Mouse (Mus musculus): ENCODE data around the gene Fam213b. TPM values are rescaled to one million over a fixed set of nuclear protein-coding genes. Genes with fewer than 3 reads are reported as not detected.
A peak's percentile ranks its signal among the peaks of the same experiment; 100 is the strongest.

Gene Fam213b
- 36.1 and 40.4 TPM in 2 replicates for polyA plus RNA-seq (2016; fragmentation: Nextera tagmentation; extraction: Ambion mirVana)

GRCm38 (mm10) chr4:154898506-154899446 is at the start of gene Fam213b:
Fam213b (minus strand) TSS chr4:154899135.
- peak within 1 kb of the TSS; percentile 53 for H3K4me3 ChIP-seq
- 4% methylated on average over 43 of the region's 43 CpGs for WGBS
- 0 out of 2 replicates have a peak, but pooled peaks cover 3% of the 10 kb centered on the region for H3K27me3 ChIP-seq (replicated peaks)
- no peak within 1 kb of the TSS for H3K27ac ChIP-seq
- no peaks in the 10 kb centered on the region for H3K9me3 ChIP-seq
- H3K9ac ChIP-seq, result peak within 1 kb of the TSS; percentile 63
- ATAC-seq (ENCODE audit: low FRiP score, low read depth), result peak; percentile 96
- peak within 1 kb of the TSS; percentile 90 for H3K4me2 ChIP-seq (replicated peaks)
- H3K4me1 ChIP-seq, result peaks cover 19% of the 10 kb centered on the region
- no peaks in the 10 kb centered on the region for H3K36me3 ChIP-seq

DNA sequence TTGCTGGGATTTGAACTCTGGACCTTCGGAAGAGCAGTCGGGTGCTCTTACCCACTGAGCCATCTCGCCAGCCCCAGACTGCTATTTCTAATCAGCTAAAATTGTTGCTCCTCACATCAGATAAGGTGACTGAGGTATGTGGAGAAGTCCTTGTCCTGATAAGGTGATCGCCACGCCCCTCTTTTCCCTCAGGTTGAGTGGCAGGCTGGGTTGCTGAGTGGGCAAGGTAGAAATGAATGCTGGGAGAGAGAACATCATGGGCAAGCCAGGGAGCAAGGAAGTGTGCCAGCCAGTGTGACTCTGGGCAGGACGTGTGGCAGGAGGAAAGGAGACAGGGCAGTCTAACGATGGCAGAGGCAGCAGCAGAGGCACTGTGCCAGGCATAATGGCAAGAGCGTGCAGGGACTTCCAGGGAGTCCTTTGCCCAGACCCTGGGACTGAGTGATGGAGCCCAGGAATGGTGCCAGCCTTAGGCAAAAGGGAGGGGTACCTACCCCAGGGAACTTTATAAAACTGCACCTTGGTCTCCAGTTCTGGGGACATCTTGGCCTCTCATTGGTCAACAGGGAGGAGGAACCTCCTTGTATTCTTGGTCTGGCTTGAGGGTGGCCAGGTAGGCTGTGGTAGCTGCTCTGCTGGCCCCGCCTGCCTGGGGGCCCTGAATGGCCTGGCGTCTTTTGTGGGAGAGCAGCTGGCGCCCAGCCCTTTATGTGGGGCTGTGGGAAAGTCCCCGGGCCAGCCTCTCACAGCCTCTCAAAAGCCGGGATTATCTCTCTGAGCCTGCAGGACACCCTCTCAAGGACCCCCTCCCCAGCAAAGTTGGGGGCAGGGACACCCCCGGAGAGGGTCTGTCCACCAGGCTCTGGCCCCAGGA is 49.4 kb upstream of the Fam213b start:
- peak overlapping the region; percentile 77 for H3K27ac ChIP-seq
- peaks cover 56% of the 10 kb centered on the region for H3K4me1 ChIP-seq
- peak; percentile 51 for ATAC-seq (ENCODE audit: low FRiP score, low read depth)
- peak overlapping the region; percentile 42 for H3K4me2 ChIP-seq (replicated peaks)
- H3K9ac ChIP-seq, result no peak overlapping the region
- H3K27me3 ChIP-seq (replicated peaks), result peaks cover 15% of the 10 kb centered on the region; the same call in 1 of the 2 replicates
- no peak overlapping the region for H3K4me3 ChIP-seq
- no peaks in the 10 kb centered on the region for H3K9me3 ChIP-seq
- 42% methylated on average over 14 of the region's 14 CpGs for WGBS
- no peaks in the 10 kb centered on the region for H3K36me3 ChIP-seq

DNA sequence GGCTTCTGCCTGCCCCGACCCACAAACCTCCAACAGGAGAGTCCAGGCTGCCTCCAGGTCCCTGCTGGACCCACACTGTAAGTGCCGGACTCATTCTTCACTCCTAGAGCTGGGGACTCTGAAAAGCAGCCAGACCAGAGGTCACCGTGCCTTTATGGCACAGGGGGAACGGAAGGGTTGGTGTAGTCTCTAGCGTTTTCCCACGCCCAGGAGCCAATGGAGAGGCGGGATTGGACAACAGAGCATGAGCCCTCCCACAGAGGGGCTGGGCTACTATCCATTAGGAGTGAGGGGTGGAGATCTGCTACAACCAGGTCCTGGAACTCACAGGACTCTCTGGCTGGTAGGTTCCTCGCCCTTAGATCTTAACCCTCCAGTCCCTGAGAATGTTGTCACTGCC is 47.4 kb upstream of the Fam213b start:
- peak; percentile 62 for ATAC-seq (ENCODE audit: low FRiP score, low read depth)

DNA sequence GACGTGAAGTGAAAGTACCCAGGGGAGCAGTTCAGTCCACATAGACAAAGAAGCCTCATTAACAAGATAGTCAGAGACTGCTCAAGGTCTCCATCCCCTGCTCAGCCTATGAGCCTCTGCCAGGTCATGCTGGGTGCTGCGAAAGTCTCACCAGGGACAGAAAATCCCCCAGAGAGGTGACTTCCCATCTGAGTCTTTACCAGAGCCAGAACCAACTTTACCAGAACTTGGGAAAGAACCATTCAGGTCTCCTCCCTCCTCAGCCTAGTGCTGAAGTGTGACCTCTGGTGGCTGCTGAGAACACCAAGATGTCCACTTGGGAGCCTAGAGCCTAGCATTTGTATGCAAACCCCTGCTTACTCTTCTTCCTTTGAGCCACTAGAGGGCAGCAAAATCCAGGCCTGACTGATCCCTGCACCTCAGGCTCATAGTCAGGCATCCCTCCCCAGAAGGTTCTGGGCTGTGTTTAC is 45.2 kb upstream of the Fam213b start:
- 15% methylated on average over 2 of the region's 2 CpGs for WGBS
- Histone ChIP-seq H3K4me2 (replicated peaks) (peak overlapping the region; percentile 0; the same call in 1 of the 2 replicates), H3K4me3 (no peak overlapping the region), H3K9ac (no peak overlapping the region), H3K4me1 (peaks cover 28% of the 10 kb centered on the region), H3K27ac (no peak overlapping the region), H3K27me3 (replicated peaks) (no peaks in the 10 kb centered on the region), H3K9me3 (no peaks in the 10 kb centered on the region), H3K36me3 (no peaks in the 10 kb centered on the region)
- peak; percentile 46 for ATAC-seq (ENCODE audit: low FRiP score, low read depth)

More for the DNA sequence above, 47.4 kb upstream of the Fam213b start:
- Histone ChIP-seq H3K4me1 (peaks cover 41% of the 10 kb centered on the region), H3K4me3 (peak overlapping the region; percentile 39), H3K4me2 (replicated peaks) (peak overlapping the region; percentile 63), H3K9me3 (no peaks in the 10 kb centered on the region), H3K36me3 (no peaks in the 10 kb centered on the region), H3K27ac (no peak overlapping the region), H3K9ac (peak overlapping the region; percentile 43; the same call in 1 of the 2 replicates), H3K27me3 (replicated peaks) (peaks cover 11% of the 10 kb centered on the region; the same call in 1 of the 2 replicates)
- 2% methylated on average over 8 of the region's 8 CpGs for WGBS

GRCm38 (mm10) chr4:154943323-154944039 is 44.5 kb upstream of the Fam213b start:
- ATAC-seq (ENCODE audit: low FRiP score, low read depth), result no peak
- Histone ChIP-seq H3K4me1 (peaks cover 21% of the 10 kb centered on the region), H3K27ac (no peak overlapping the region), H3K9me3 (no peaks in the 10 kb centered on the region), H3K9ac (no peak overlapping the region), H3K4me3 (no peak overlapping the region), H3K27me3 (replicated peaks) (no peaks in the 10 kb centered on the region), H3K36me3 (no peaks in the 10 kb centered on the region), H3K4me2 (replicated peaks) (peak overlapping the region; percentile 0; the same call in 1 of the 2 replicates)
- WGBS, result 89% methylated on average over 6 of the region's 6 CpGs

DNA sequence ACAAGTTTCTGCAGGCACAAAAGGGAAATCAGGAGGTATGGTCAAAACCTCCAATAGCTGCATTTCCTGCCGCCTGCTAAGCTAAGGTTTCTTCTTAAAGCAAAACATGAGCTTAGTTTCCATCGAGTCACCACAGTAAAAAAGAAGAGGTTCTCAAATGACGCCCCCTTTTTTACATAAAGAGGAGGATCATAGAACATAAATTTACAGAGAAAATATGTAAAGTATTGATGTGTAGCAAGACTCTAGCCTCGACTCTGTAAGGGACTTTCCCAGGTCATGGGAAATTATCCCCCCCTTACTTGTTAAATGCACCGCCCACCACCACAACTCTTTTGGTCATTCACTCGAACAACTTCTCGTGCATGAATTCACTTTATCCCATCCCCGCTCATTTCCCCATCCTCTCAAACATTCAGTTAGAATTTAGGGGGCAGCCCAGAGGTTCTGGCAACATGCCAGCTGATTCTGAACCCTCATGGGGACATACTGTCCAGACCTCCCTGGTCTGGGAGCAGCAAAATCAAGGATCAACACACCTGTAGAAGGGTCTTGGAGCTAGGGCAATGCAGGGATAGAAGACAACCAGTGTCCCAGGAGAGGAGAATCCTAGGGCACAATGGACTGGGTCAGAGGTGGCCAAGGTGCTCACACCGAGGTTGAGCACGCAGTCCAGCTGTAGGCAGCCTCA is 43.8 kb upstream of the Fam213b start:
- Histone ChIP-seq H3K9me3 (no peaks in the 10 kb centered on the region), H3K9ac (no peak overlapping the region), H3K36me3 (no peaks in the 10 kb centered on the region), H3K4me1 (peaks cover 17% of the 10 kb centered on the region), H3K4me2 (replicated peaks) (no peak overlapping the region), H3K27me3 (replicated peaks) (no peaks in the 10 kb centered on the region), H3K27ac (no peak overlapping the region), H3K4me3 (no peak overlapping the region)
- 87% methylated on average over 10 of the region's 10 CpGs for WGBS
- ATAC-seq (ENCODE audit: low FRiP score, low read depth), result no peak

DNA sequence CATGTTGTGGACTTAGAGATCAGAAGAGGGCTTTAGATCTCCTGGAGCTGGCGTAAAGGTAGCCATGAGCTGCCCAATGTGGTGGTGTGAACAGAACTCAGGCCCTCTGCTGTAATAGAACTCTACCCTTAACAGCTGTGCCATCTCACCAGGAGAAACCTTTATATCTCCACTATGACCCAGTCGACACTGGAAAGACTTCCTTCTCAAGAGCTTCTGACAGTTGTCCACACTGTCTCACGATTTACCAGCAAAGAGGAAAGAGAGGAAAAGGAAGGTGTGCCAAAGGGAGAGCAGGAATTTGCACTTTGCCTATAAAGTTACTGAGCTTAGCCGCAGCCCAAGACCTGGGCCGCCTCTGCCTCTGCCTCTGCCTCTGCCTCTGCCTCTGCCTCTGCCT is 42.9 kb upstream of the Fam213b start:
- no peaks in the 10 kb centered on the region for H3K27me3 ChIP-seq (replicated peaks)
- no peaks in the 10 kb centered on the region for H3K9me3 ChIP-seq
- H3K4me2 ChIP-seq (replicated peaks), result no peak overlapping the region
- ATAC-seq (ENCODE audit: low FRiP score, low read depth), result no peak
- 95% methylated on average over 5 of the region's 5 CpGs for WGBS
- peaks cover 17% of the 10 kb centered on the region for H3K4me1 ChIP-seq
- H3K4me3 ChIP-seq, result no peak overlapping the region
- H3K27ac ChIP-seq, result no peak overlapping the region
- no peak overlapping the region for H3K9ac ChIP-seq
- no peaks in the 10 kb centered on the region for H3K36me3 ChIP-seq

DNA sequence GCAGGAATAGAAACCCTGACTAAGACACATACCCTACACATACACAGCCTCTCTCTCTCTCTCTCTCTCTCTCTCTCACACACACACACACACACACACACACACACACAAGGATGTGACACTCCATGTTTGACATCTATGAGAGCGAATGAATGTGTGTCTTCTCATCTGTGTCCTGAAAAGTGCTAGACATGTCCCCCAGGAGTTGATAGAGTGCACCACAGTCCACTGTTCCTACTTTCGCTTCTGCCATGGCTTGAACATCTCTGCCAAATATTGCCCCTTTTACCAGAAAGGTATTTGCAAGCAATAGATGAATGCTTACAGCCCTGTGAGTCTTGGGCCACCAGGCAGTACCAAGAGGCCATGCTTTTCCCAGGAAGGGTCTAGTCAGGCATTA is 41.2 kb upstream of the Fam213b start:
- ATAC-seq (ENCODE audit: low FRiP score, low read depth), result no peak
- H3K4me3 ChIP-seq, result no peak overlapping the region

DNA sequence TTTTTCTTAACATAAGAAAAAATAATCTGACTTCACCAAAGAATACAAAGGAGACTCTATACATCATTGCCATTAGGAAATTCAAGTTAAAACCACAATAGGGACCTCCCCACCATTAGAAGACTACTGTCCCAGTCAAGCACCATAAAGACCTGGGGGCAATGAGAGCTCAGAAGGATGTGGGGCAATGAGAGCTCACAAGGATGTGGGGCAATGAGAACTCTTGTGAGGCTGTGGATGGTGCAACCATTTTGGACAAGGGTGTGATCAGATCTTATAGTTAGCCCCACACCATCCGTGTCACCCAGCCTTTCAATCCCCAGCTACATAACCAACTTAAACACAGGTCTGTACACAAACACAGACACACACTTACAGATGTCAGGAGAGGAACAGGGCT is 38.8 kb upstream of the Fam213b start:
- Histone ChIP-seq H3K9me3 (no peaks in the 10 kb centered on the region), H3K4me2 (replicated peaks) (no peak overlapping the region), H3K9ac (no peak overlapping the region), H3K27me3 (replicated peaks) (no peaks in the 10 kb centered on the region), H3K36me3 (no peaks in the 10 kb centered on the region), H3K27ac (no peak overlapping the region), H3K4me3 (no peak overlapping the region), H3K4me1 (no peaks in the 10 kb centered on the region)
- 78% methylated on average over 1 of the region's 1 CpGs for WGBS
- ATAC-seq (ENCODE audit: low FRiP score, low read depth), result no peak

More for the DNA sequence above, 41.2 kb upstream of the Fam213b start:
- Histone ChIP-seq H3K4me1 (peaks cover 3% of the 10 kb centered on the region), H3K27me3 (replicated peaks) (no peaks in the 10 kb centered on the region), H3K27ac (no peak overlapping the region), H3K4me2 (replicated peaks) (no peak overlapping the region), H3K9ac (no peak overlapping the region), H3K36me3 (no peaks in the 10 kb centered on the region), H3K9me3 (no peaks in the 10 kb centered on the region)
- 91% methylated on average over 2 of the region's 2 CpGs for WGBS

DNA sequence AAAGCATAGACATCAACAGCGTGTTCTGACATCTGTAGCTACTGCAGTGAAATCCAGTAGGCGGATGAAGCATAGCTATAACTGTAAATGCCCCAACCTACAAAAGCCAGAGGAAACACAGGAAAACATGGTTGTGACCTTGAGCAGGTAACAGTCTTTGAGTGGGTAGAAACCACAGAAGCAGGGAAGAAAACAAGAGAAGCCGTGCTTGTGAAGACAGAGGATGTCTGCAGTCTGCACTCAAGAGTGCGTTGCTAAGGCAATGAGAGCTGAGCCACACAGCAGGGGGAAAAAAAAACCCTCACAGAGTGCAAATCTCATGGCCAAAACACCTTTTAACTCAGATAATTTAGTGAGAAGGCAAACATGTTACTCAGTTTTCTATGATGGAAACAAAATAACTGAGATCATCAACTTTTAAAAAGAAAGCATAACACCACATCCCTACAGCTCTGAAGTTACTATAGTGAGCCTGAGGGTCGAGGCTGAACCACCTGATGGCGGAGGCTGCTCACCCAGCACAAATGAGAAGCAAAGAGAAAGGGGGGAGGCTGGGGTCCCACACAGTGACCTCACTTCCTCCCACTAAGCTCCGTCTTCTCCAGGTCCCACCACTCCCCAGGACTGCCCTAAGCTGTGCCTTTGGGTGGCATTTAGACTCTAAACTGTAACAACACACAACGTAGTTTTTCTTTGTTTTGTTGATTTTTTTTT is 37.8 kb upstream of the Fam213b start:
- no peak for ATAC-seq (ENCODE audit: low FRiP score, low read depth)
- H3K27ac ChIP-seq, result no peak overlapping the region
- no peak overlapping the region for H3K4me3 ChIP-seq
- no peak overlapping the region for H3K4me2 ChIP-seq (replicated peaks)
- no peaks in the 10 kb centered on the region for H3K36me3 ChIP-seq
- H3K27me3 ChIP-seq (replicated peaks), result no peaks in the 10 kb centered on the region
- no peaks in the 10 kb centered on the region for H3K9me3 ChIP-seq
- 67% methylated on average over 8 of the region's 8 CpGs for WGBS
- H3K9ac ChIP-seq, result no peak overlapping the region
- no peaks in the 10 kb centered on the region for H3K4me1 ChIP-seq
